Mouse (Mus musculus): ENCODE measurements at regions not wholly inside any gene's neighbourhood (a gene's known extent, or its start where the extent isn't known, plus 50 kb on each side); places are given as distances from the start of the nearest gene placed in this dataset.
A peak's percentile ranks its signal among the peaks of the same experiment; 100 is the strongest.

- H3K36me3 ChIP-seq (ENCODE audit: control insufficient read depth, insufficient read depth): no peaks in the 10 kb centered on the region
- H3K27me3 ChIP-seq (ENCODE audit: control insufficient read depth, insufficient read depth, insufficient read length): no peaks in the 10 kb centered on the region
- H3K79me2 ChIP-seq (ENCODE audit: control insufficient read depth, insufficient read depth): no peaks in the 10 kb centered on the region
- H3K79me3 ChIP-seq (ENCODE audit: low read depth): no peaks in the 10 kb centered on the region
- no peak overlapping the region for H3K4me3 ChIP-seq (ENCODE audit: insufficient read depth, poor library complexity, severe bottlenecking)
- no peak overlapping the region for H3ac ChIP-seq (ENCODE audit: control insufficient read depth, insufficient read length, low read depth)
- TF ChIP-seq MYOD1 (IDR thresholded peaks at IDR 0.05; ENCODE audit: control insufficient read depth, insufficient read length, low read depth) (no peak), MAX (IDR thresholded peaks at IDR 0.05) (no peak), USF1 (IDR thresholded peaks at IDR 0.05; ENCODE audit: low read depth) (no peak), CTCF (IDR thresholded peaks at IDR 0.05; ENCODE audit: control insufficient read depth, insufficient read depth, insufficient read length) (no peak), FOSL1 (IDR thresholded peaks at IDR 0.05; ENCODE audit: insufficient read depth, low read length, poor library complexity, severe bottlenecking) (no peak), CEBPB (IDR thresholded peaks at IDR 0.05; ENCODE audit: low read depth) (no peak)
Measured at GRCm38 (mm10) chr17:44432524-44433295, 244.3 kb downstream of the Clic5 start.

GRCm38 (mm10) chr17:44433296-44433653 lies 244.9 kb downstream of the Clic5 start:
- Histone ChIP-seq H3K79me2 (ENCODE audit: control insufficient read depth, insufficient read depth) (no peaks in the 10 kb centered on the region), H3K27me3 (ENCODE audit: control insufficient read depth, insufficient read depth, insufficient read length) (no peaks in the 10 kb centered on the region), H3ac (ENCODE audit: control insufficient read depth, insufficient read length, low read depth) (no peak overlapping the region), H3K79me3 (ENCODE audit: low read depth) (no peaks in the 10 kb centered on the region), H3K36me3 (ENCODE audit: control insufficient read depth, insufficient read depth) (no peaks in the 10 kb centered on the region), H3K4me3 (ENCODE audit: insufficient read depth, poor library complexity, severe bottlenecking) (no peak overlapping the region)
- TF ChIP-seq MYOG (IDR thresholded peaks at IDR 0.05; ENCODE audit: control insufficient read depth, extremely low read depth, insufficient read length): no peak
- no peak for TF ChIP-seq FOSL1 (IDR thresholded peaks at IDR 0.05; ENCODE audit: insufficient read depth, low read length, poor library complexity, severe bottlenecking)
- TF ChIP-seq MAX (IDR thresholded peaks at IDR 0.05): no peak
- no peak for TF ChIP-seq MYOD1 (IDR thresholded peaks at IDR 0.05; ENCODE audit: control insufficient read depth, insufficient read length, low read depth)
- TF ChIP-seq CTCF (IDR thresholded peaks at IDR 0.05; ENCODE audit: control insufficient read depth, insufficient read depth, insufficient read length): no peak
- no peak for TF ChIP-seq CEBPB (IDR thresholded peaks at IDR 0.05; ENCODE audit: low read depth)
- TF ChIP-seq USF1 (IDR thresholded peaks at IDR 0.05; ENCODE audit: low read depth): no peak

GRCm38 (mm10) chr17:44436536-44437043 lies 248.2 kb downstream of the Clic5 start:
- no peaks in the 10 kb centered on the region for H3K27me3 ChIP-seq (ENCODE audit: control insufficient read depth, insufficient read depth, insufficient read length)
- H3K36me3 ChIP-seq (ENCODE audit: control insufficient read depth, insufficient read depth): no peaks in the 10 kb centered on the region
- TF ChIP-seq CEBPB (IDR thresholded peaks at IDR 0.05; ENCODE audit: low read depth) (no peak), MYOD1 (IDR thresholded peaks at IDR 0.05; ENCODE audit: control insufficient read depth, insufficient read length, low read depth) (no peak), USF1 (IDR thresholded peaks at IDR 0.05; ENCODE audit: low read depth) (no peak), MYOG (IDR thresholded peaks at IDR 0.05; ENCODE audit: control insufficient read depth, extremely low read depth, insufficient read length) (no peak), FOSL1 (IDR thresholded peaks at IDR 0.05; ENCODE audit: insufficient read depth, low read length, poor library complexity, severe bottlenecking) (no peak), MAX (IDR thresholded peaks at IDR 0.05) (no peak), CTCF (IDR thresholded peaks at IDR 0.05; ENCODE audit: control insufficient read depth, insufficient read depth, insufficient read length) (no peak)
- no peaks in the 10 kb centered on the region for H3K79me3 ChIP-seq (ENCODE audit: low read depth)
- no peak overlapping the region for H3ac ChIP-seq (ENCODE audit: control insufficient read depth, insufficient read length, low read depth)
- H3K4me3 ChIP-seq (ENCODE audit: insufficient read depth, poor library complexity, severe bottlenecking): no peak overlapping the region
- H3K79me2 ChIP-seq (ENCODE audit: control insufficient read depth, insufficient read depth): no peaks in the 10 kb centered on the region

- Histone ChIP-seq H3ac (ENCODE audit: control insufficient read depth, insufficient read length, low read depth) (no peak overlapping the region), H3K79me2 (ENCODE audit: control insufficient read depth, insufficient read depth) (no peaks in the 10 kb centered on the region), H3K4me3 (ENCODE audit: insufficient read depth, poor library complexity, severe bottlenecking) (no peak overlapping the region), H3K79me3 (ENCODE audit: low read depth) (no peaks in the 10 kb centered on the region), H3K27me3 (ENCODE audit: control insufficient read depth, insufficient read depth, insufficient read length) (no peaks in the 10 kb centered on the region), H3K36me3 (ENCODE audit: control insufficient read depth, insufficient read depth) (no peaks in the 10 kb centered on the region)
- TF ChIP-seq FOSL1 (IDR thresholded peaks at IDR 0.05; ENCODE audit: insufficient read depth, low read length, poor library complexity, severe bottlenecking) (peak; percentile 49), USF1 (IDR thresholded peaks at IDR 0.05; ENCODE audit: low read depth) (no peak)
Measured at GRCm38 (mm10) chr17:44438526-44438925, 250.1 kb downstream of the Clic5 start.

- Histone ChIP-seq H3K79me2 (ENCODE audit: control insufficient read depth, insufficient read depth) (no peaks in the 10 kb centered on the region), H3K79me3 (ENCODE audit: low read depth) (no peaks in the 10 kb centered on the region), H3K36me3 (ENCODE audit: control insufficient read depth, insufficient read depth) (no peaks in the 10 kb centered on the region), H3K27me3 (ENCODE audit: control insufficient read depth, insufficient read depth, insufficient read length) (no peaks in the 10 kb centered on the region), H3K4me3 (ENCODE audit: insufficient read depth, poor library complexity, severe bottlenecking) (no peak overlapping the region), H3ac (ENCODE audit: control insufficient read depth, insufficient read length, low read depth) (no peak overlapping the region)
- TF ChIP-seq CTCF (IDR thresholded peaks at IDR 0.05; ENCODE audit: control insufficient read depth, insufficient read depth, insufficient read length): no peak
- TF ChIP-seq MYOG (IDR thresholded peaks at IDR 0.05; ENCODE audit: control insufficient read depth, extremely low read depth, insufficient read length): no peak
- no peak for TF ChIP-seq MAX (IDR thresholded peaks at IDR 0.05)
- no peak for TF ChIP-seq CEBPB (IDR thresholded peaks at IDR 0.05; ENCODE audit: low read depth)
- no peak for TF ChIP-seq FOSL1 (IDR thresholded peaks at IDR 0.05; ENCODE audit: insufficient read depth, low read length, poor library complexity, severe bottlenecking)
Measured at GRCm38 (mm10) chr17:44443460-44443859, 255.1 kb downstream of the Clic5 start.

DNA sequence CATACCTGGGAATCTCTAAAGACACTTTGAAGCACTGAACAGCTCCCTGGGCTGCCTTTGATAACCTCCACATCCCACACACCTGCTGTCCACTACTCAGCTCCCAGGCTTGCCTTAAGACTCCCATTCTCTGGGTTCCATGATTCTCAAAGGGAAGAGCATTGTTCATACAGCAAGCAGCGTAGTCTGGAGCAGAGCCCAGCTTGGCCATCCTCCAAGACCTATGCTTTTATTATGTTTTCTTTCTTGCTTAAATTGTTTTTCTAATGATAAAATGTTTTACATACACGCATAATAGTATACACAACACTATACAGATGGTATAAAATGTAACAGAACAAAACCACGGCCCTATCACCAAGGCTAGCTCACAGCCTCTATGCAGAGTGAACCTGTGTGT lies 257.0 kb downstream of the Clic5 start:
- no peaks in the 10 kb centered on the region for H3K79me2 ChIP-seq (ENCODE audit: control insufficient read depth, insufficient read depth)
- no peaks in the 10 kb centered on the region for H3K79me3 ChIP-seq (ENCODE audit: low read depth)
- no peak for TF ChIP-seq CEBPB (IDR thresholded peaks at IDR 0.05; ENCODE audit: low read depth)
- no peak for TF ChIP-seq MYOG (IDR thresholded peaks at IDR 0.05; ENCODE audit: control insufficient read depth, extremely low read depth, insufficient read length)
- no peak for TF ChIP-seq CTCF (IDR thresholded peaks at IDR 0.05; ENCODE audit: control insufficient read depth, insufficient read depth, insufficient read length)
- no peak for TF ChIP-seq MAX (IDR thresholded peaks at IDR 0.05)
- H3ac ChIP-seq (ENCODE audit: control insufficient read depth, insufficient read length, low read depth): no peak overlapping the region
- no peak overlapping the region for H3K4me3 ChIP-seq (ENCODE audit: insufficient read depth, poor library complexity, severe bottlenecking)
- no peaks in the 10 kb centered on the region for H3K27me3 ChIP-seq (ENCODE audit: control insufficient read depth, insufficient read depth, insufficient read length)
- no peaks in the 10 kb centered on the region for H3K36me3 ChIP-seq (ENCODE audit: control insufficient read depth, insufficient read depth)
